Mouse (Mus musculus) cerebellum, adult 8-10 months (tissue): ENCODE results near the gene Zmynd15.

ENCODE experiments used
- DNase-seq: peaks from one replicate; pipeline ENCODE4 v3.0.0; 2022

Zmynd15 gene

GRCm38 (mm10) chr11:70506962-70507515, 47.8 kb downstream of the Zmynd15 start:
- DNase-seq: no peak

GRCm38 (mm10) chr11:70509753-70510564, 50.7 kb downstream of the Zmynd15 start:
- peak; percentile 38 for DNase-seq

GRCm38 (mm10) chr11:70511242-70511641, 52.0 kb downstream of the Zmynd15 start:
- no peak for DNase-seq

GRCm38 (mm10) chr11:70511825-70512224, 52.6 kb downstream of the Zmynd15 start:
- no peak for DNase-seq

GRCm38 (mm10) chr11:70512709-70513342, 53.6 kb downstream of the Zmynd15 start:
- DNase-seq: no peak

GRCm38 (mm10) chr11:70513520-70513919, 54.3 kb downstream of the Zmynd15 start:
- no peak for DNase-seq

- DNase-seq: no peak
Measured at GRCm38 (mm10) chr11:70514288-70514687, 55.1 kb downstream of the Zmynd15 start, which contains the start of gene Vmo1. Gene Vmo1, minus strand, starts transcription at chr11:70514616.
